Mouse (Mus musculus) forebrain, embryonic 12.5 days (tissue): ENCODE data around the gene Catsperz. TPM values are rescaled to one million over a fixed set of nuclear protein-coding genes. Genes with fewer than 3 reads are reported as not detected.

Experiments used
- ATAC-seq: fragments of 200-750 bp; cut with Nextera tagmentation; 2 replicates; pipeline ENCODE4 v1.8.0; 2017; ENCODE audit warnings: moderate TSS enrichment; ENCODE audit not compliant: low FRiP score
- H3K27ac ChIP-seq: fragments of 300-500 bp; sonication (generic); 2 replicates; pipeline ENCODE4 v1.5.1; 2016; ENCODE audit warnings: mild to moderate bottlenecking
- H3K27me3 ChIP-seq: fragments of 300-500 bp; sonication (generic); 2 replicates; pipeline ENCODE4 v1.6.1; 2016; ENCODE audit warnings: mild to moderate bottlenecking
- H3K36me3 ChIP-seq: fragments of 300-500 bp; sonication (generic); replicated peaks from 2 replicates; pipeline ENCODE4 v1.6.1; 2016; ENCODE audit warnings: mild to moderate bottlenecking
- H3K4me1 ChIP-seq: fragments of 300-500 bp; sonication (generic); 2 replicates; pipeline ENCODE4 v1.6.1; 2016
- H3K4me2 ChIP-seq: fragments of 300-500 bp; sonication (generic); 2 replicates; pipeline ENCODE4 v1.6.1; 2016; ENCODE audit warnings: mild to moderate bottlenecking, moderate library complexity
- H3K4me3 ChIP-seq: fragments of 300-500 bp; sonication (generic); replicated peaks from 2 replicates; pipeline ENCODE4 v1.5.1; 2016; ENCODE audit warnings: mild to moderate bottlenecking
- H3K9ac ChIP-seq: fragments of 300-500 bp; sonication (generic); 2 replicates; pipeline ENCODE4 v1.6.1; 2016; ENCODE audit warnings: mild to moderate bottlenecking
- H3K9me3 ChIP-seq: fragments of 300-500 bp; sonication (generic); 2 replicates; pipeline ENCODE4 v1.6.1; 2016
- WGBS: fragments of 180-500 bp; shearing (Covaris S2); methylation state at CpG from one replicate; pipeline ENCODE4 v1.1.7; 2016; 5-methylcytosine and 5-hydroxymethylcytosine counted together
- polyA plus RNA-seq: library from polyadenylated mRNA; unstranded; fragments of >200 nt; fragmentation: Nextera tagmentation; extraction: Ambion mirVana; gene quantifications from 2 replicates; pipeline ENCODE4 v1.2.1, GENCODE M21; 2016

Catsperz gene
- 0.27 TPM in 1 of 2 replicates, not detected in the other for polyA plus RNA-seq

- Histone ChIP-seq H3K9ac (no peak within 1 kb of the TSS), H3K4me2 (peak within 1 kb of the TSS; percentile 13), H3K9me3 (0 out of 2 replicates have a peak, but pooled peaks cover 3% of the 10 kb centered on the region), H3K36me3 (no peaks in the 10 kb centered on the region), H3K27me3 (peaks cover 76% of the 10 kb centered on the region), H3K4me3 (peak within 1 kb of the TSS; percentile 10), H3K27ac (no peak within 1 kb of the TSS), H3K4me1 (peaks cover 31% of the 10 kb centered on the region)
- no peak for ATAC-seq
- WGBS, result 4% methylated on average over 9 of the region's 9 CpGs
These were observed at the start of gene Catsperz for GRCm38 (mm10) chr19:6925307-6925573. Gene Catsperz (minus strand): TSS chr19:6925380.

- H3K27ac ChIP-seq, result peak within 1 kb of the TSS; percentile 93
- WGBS, result under 1% methylated on average over 65 of the region's 84 CpGs
- ATAC-seq, result peak; percentile 74
- peaks cover 26% of the 10 kb centered on the region for H3K27me3 ChIP-seq
- H3K36me3 ChIP-seq, result peaks cover 22% of the 10 kb centered on the region
- peak within 1 kb of the TSS; percentile 90 for H3K9ac ChIP-seq
- H3K4me1 ChIP-seq, result peaks cover 62% of the 10 kb centered on the region
- H3K4me2 ChIP-seq, result peak within 1 kb of the TSS; percentile 93
- no peaks in the 10 kb centered on the region for H3K9me3 ChIP-seq
- H3K4me3 ChIP-seq, result peak within 1 kb of the TSS; percentile 84
These were observed 49.3 kb upstream of the Catsperz start, which contains the start of gene Ppp1r14b for GRCm38 (mm10) chr19:6974211-6975205. Gene Ppp1r14b (plus strand): TSS chr19:6974968.

DNA sequence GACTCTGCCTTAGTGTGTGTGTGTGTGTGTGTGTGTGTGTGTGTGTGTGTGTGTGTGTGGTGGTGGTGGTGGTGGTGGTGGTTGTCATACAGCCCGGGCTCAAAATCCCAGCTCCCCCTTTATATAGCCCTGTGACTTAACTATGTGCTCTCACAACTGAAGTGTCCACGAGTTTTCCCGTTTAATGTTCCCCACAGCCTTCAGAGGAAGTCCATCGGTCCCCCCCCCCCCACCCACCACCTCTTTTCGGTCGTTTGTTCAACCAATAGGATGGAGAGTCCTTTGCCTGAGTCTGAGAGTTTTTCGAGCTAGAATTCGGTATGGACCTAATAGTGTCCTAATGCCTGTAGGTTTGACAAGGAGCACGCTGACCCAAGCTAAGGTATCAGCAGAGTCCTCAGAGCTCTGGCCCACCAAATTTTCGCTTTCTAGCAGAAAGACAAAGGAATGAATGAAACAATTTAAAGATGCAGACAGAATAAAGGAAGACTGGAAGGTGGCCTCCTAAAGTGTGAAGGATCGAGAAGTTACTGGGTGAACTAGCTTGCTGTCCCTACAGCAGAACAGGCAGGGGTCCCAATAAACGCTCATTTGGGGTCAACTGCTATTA lies 48.5 kb upstream of the Catsperz start:
- H3K4me3 ChIP-seq, result peak overlapping the region; percentile 84
- ATAC-seq, result no peak
- H3K4me2 ChIP-seq, result peak overlapping the region; percentile 93
- 32% methylated on average over 12 of the region's 12 CpGs for WGBS
- peak overlapping the region; percentile 93; the same call in 1 of the 2 replicates for H3K27ac ChIP-seq
- peaks cover 22% of the 10 kb centered on the region for H3K36me3 ChIP-seq
- peak overlapping the region; percentile 90 for H3K9ac ChIP-seq
- H3K27me3 ChIP-seq, result peaks cover 35% of the 10 kb centered on the region
- H3K4me1 ChIP-seq, result peaks cover 62% of the 10 kb centered on the region
- H3K9me3 ChIP-seq, result no peaks in the 10 kb centered on the region

GRCm38 (mm10) chr19:6972247-6972917 lies 47.2 kb upstream of the Catsperz start:
- Histone ChIP-seq H3K27ac (no peak overlapping the region), H3K36me3 (peaks cover 9% of the 10 kb centered on the region), H3K27me3 (peaks cover 46% of the 10 kb centered on the region), H3K9me3 (no peaks in the 10 kb centered on the region), H3K4me2 (no peak overlapping the region), H3K9ac (no peak overlapping the region), H3K4me3 (no peak overlapping the region), H3K4me1 (peaks cover 52% of the 10 kb centered on the region)
- WGBS, result 79% methylated on average over 13 of the region's 13 CpGs
- no peak for ATAC-seq

DNA sequence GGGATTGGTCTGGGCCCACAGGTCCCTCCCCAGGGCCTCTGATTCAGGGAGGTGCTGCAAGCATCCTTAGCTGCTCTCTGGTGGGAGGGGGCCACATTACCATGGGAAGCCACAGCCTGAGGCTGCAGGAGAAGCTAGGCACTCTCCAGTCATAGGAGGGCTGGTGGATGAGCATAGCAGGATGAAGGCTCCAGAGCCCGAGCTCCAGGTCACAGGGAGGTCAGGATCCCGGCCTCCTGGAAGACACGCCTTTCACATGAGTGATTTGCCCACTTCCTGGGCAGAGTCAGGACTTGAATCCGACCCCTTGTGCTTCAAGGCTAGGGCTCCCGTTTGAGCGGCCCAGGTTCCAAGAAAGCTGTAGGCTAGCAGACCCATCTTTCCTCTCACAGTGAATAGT lies 46.5 kb upstream of the Catsperz start:
- Histone ChIP-seq H3K27me3 (peaks cover 46% of the 10 kb centered on the region), H3K9me3 (no peaks in the 10 kb centered on the region), H3K4me3 (no peak overlapping the region), H3K4me2 (no peak overlapping the region), H3K36me3 (peaks cover 4% of the 10 kb centered on the region; the same call in 1 of the 2 replicates), H3K27ac (no peak overlapping the region), H3K9ac (no peak overlapping the region), H3K4me1 (peaks cover 44% of the 10 kb centered on the region)
- no peak for ATAC-seq
- 53% methylated on average over 6 of the region's 6 CpGs for WGBS

DNA sequence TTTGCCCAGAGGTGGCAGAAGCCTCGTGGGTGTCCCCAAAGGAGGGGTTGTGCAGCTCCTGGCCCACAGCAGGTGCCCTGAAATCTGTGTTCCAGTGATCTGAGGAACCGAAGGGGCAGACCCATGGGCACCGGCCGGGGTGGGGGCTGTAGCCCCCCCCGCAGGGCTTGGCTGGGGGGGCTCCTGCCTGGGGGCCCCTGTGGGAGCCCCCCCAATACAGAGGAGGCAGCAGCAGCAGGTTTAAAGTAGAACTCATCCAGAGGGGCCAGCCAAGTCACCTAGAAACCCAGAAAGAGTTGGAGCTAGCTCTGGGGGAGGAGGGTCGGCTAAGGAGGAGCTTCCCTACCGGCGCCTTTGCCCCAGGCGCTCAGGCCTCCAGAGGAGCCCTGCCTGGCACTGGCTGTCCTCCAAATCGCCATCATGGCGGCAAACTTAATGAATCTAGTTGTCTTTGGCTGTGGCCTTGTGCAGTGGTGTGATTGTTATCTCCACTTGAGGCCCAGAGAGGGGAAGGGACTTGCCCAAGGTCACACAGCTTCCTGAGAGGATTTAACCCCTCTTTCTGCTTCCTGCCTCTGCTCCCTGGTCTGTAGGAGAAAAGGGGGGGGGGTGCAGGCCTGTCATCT lies 45.4 kb upstream of the Catsperz start:
- ATAC-seq, result no peak
- H3K9me3 ChIP-seq, result no peaks in the 10 kb centered on the region
- H3K36me3 ChIP-seq, result no peaks in the 10 kb centered on the region
- H3K4me2 ChIP-seq, result peak overlapping the region; percentile 57
- H3K27ac ChIP-seq, result peak overlapping the region; percentile 56; the same call in 1 of the 2 replicates
- peaks cover 46% of the 10 kb centered on the region for H3K27me3 ChIP-seq
- H3K9ac ChIP-seq, result peak overlapping the region; percentile 44
- H3K4me1 ChIP-seq, result peaks cover 34% of the 10 kb centered on the region
- WGBS, result 13% methylated on average over 11 of the region's 11 CpGs
- no peak overlapping the region for H3K4me3 ChIP-seq

- peak overlapping the region; percentile 57 for H3K4me2 ChIP-seq
- H3K9ac ChIP-seq, result peak overlapping the region; percentile 53
- under 1% methylated on average over 43 of the region's 55 CpGs for WGBS
- H3K27me3 ChIP-seq, result peaks cover 46% of the 10 kb centered on the region
- H3K4me1 ChIP-seq, result peaks cover 34% of the 10 kb centered on the region
- peak overlapping the region; percentile 48 for H3K4me3 ChIP-seq
- H3K9me3 ChIP-seq, result no peaks in the 10 kb centered on the region
- H3K36me3 ChIP-seq, result 0 out of 2 replicates have a peak, but pooled peaks cover 3% of the 10 kb centered on the region
- H3K27ac ChIP-seq, result 0 out of 2 replicates have a peak overlapping the region, but pooled peaks have one; percentile 56
- ATAC-seq, result peak; percentile 15
These were observed 44.6 kb upstream of the Catsperz start for GRCm38 (mm10) chr19:6969665-6970381.

GRCm38 (mm10) chr19:6969291-6969664 lies 44.1 kb upstream of the Catsperz start:
- H3K27ac ChIP-seq, result no peak overlapping the region
- H3K4me3 ChIP-seq, result peak overlapping the region; percentile 48
- peak overlapping the region; percentile 57 for H3K4me2 ChIP-seq
- 0 out of 2 replicates have a peak, but pooled peaks cover 6% of the 10 kb centered on the region for H3K36me3 ChIP-seq
- no peak; the same call in 1 of the 2 replicates for ATAC-seq
- WGBS, result under 1% methylated on average over 20 of the region's 20 CpGs
- H3K27me3 ChIP-seq, result peaks cover 46% of the 10 kb centered on the region
- peak overlapping the region; percentile 53 for H3K9ac ChIP-seq
- H3K9me3 ChIP-seq, result no peaks in the 10 kb centered on the region
- H3K4me1 ChIP-seq, result peaks cover 34% of the 10 kb centered on the region

GRCm38 (mm10) chr19:6968491-6969271 lies 43.5 kb upstream of the Catsperz start:
- Histone ChIP-seq H3K27me3 (peaks cover 46% of the 10 kb centered on the region), H3K9me3 (no peaks in the 10 kb centered on the region), H3K36me3 (0 out of 2 replicates have a peak, but pooled peaks cover 10% of the 10 kb centered on the region), H3K4me3 (peak overlapping the region; percentile 48), H3K4me2 (peak overlapping the region; percentile 57), H3K27ac (no peak overlapping the region), H3K9ac (peak overlapping the region; percentile 25; the same call in 1 of the 2 replicates), H3K4me1 (peaks cover 29% of the 10 kb centered on the region)
- WGBS, result 14% methylated on average over 15 of the region's 15 CpGs
- ATAC-seq, result no peak

DNA sequence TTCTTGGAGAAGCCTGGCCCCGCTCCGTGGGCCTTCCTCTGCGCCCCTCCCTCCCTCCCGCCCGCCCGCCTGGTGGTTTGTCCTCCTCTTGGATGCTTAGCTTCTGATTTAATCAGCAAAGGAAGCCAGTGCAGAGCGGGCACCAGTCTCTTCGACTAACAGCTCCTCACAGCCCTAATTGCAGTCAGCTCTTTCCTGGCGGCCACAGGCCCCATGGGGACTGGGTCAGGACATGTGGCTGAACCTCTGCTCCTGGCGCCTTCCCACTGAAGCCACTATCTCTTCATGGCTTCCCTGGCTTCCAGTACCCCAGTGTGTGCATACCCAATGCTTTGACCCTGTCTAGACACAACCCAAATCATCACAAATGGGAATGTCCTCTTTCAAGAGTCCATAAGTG lies 31.3 kb upstream of the Catsperz start:
- Histone ChIP-seq H3K9ac (no peak overlapping the region), H3K36me3 (peaks cover 38% of the 10 kb centered on the region), H3K27me3 (no peaks in the 10 kb centered on the region), H3K27ac (no peak overlapping the region), H3K4me2 (no peak overlapping the region), H3K4me3 (no peak overlapping the region), H3K9me3 (no peaks in the 10 kb centered on the region), H3K4me1 (peaks cover 11% of the 10 kb centered on the region)
- no peak for ATAC-seq
- 80% methylated on average over 9 of the region's 10 CpGs for WGBS
